Mouse (Mus musculus) intestine, embryonic 16.5 days (tissue): ENCODE results near the gene Arhgef17. TPM values are rescaled to one million over a fixed set of nuclear protein-coding genes. Genes with fewer than 3 reads are reported as not detected.

Source experiments
- ATAC-seq: fragments of 200-750 bp; cut with Nextera tagmentation; 2 replicates; pipeline ENCODE4 v1.8.0; 2017; ENCODE audit warnings: moderate TSS enrichment, moderate library complexity
- H3K27ac ChIP-seq: fragments of 300-500 bp; sonication (generic); 2 replicates; pipeline ENCODE4 v1.5.1; 2014; ENCODE audit warnings: mild to moderate bottlenecking, low read length
- H3K27me3 ChIP-seq: fragments of 300-500 bp; sonication (generic); replicated peaks from 2 replicates; pipeline ENCODE4 v1.6.1; 2014; ENCODE audit warnings: low read length, control low read depth, mixed read lengths; ENCODE audit not compliant: control insufficient read depth, insufficient read depth
- H3K36me3 ChIP-seq: fragments of 300-500 bp; sonication (generic); 2 replicates; pipeline ENCODE4 v1.6.1; 2014; ENCODE audit warnings: low read length, control low read depth; ENCODE audit not compliant: control insufficient read depth, insufficient read depth
- H3K4me1 ChIP-seq: fragments of 300-500 bp; sonication (generic); 2 replicates; pipeline ENCODE4 v1.6.1; 2014; ENCODE audit warnings: low read length, control low read depth, mixed read lengths; ENCODE audit not compliant: control insufficient read depth, insufficient read depth
- H3K4me2 ChIP-seq: fragments of 300-500 bp; sonication (generic); 2 replicates; pipeline ENCODE4 v1.6.1; 2014; ENCODE audit warnings: low read depth, low read length, control low read depth
- H3K4me3 ChIP-seq: fragments of 300-500 bp; sonication (generic); 2 replicates; pipeline ENCODE4 v1.5.1; 2014; ENCODE audit warnings: mild to moderate bottlenecking, low read length
- H3K9ac ChIP-seq: fragments of 300-500 bp; sonication (generic); 2 replicates; pipeline ENCODE4 v1.6.1; 2014; ENCODE audit warnings: low read depth, low read length
- H3K9me3 ChIP-seq: fragments of 300-500 bp; sonication (generic); 2 replicates; pipeline ENCODE4 v1.6.1; 2016; ENCODE audit warnings: low read length, control low read depth; ENCODE audit not compliant: control insufficient read depth
- WGBS: fragments of 180-500 bp; shearing (Covaris S2); extraction: QIAGEN DNeasy Blood & Tissue Kit; methylation state at CpG from one replicate; pipeline ENCODE4 v1.1.7; 2014; 5-methylcytosine and 5-hydroxymethylcytosine counted together
- polyA plus RNA-seq: library from polyadenylated mRNA; unstranded; fragments of >200 nt; fragmentation: Nextera tagmentation; extraction: Ambion mirVana; gene quantifications from 2 replicates; pipeline ENCODE4 v1.2.1, GENCODE M21; 2015

Gene Arhgef17
- polyA plus RNA-seq, 1 experiment from 2014 or later: 4.1 TPM

DNA sequence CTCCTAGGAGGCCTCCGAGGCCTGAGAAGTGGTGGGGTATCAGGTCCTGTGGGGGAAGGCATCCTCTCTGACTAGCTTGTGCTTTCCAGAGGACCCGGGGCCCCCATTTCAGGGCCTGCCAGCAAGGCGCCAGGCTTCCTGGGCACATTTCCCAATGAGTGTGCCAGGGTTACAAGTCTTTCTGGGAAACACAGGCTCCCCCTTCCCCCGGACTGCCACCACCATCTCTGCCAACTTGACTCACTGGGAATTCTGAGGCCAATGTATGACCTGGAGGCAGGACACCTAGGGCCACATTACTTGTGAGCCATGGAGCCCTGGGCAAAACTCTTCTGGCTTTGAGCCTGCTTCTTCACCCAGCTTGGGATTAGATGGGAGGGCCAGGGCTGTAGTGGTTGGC, 9.0 kb downstream of the Arhgef17 start:
- peaks cover 72% of the 10 kb centered on the region for H3K4me1 ChIP-seq
- no peak overlapping the region for H3K4me3 ChIP-seq
- WGBS: 90% methylated on average over 4 of the region's 4 CpGs
- no peak overlapping the region for H3K4me2 ChIP-seq
- ATAC-seq: no peak
- no peaks in the 10 kb centered on the region for H3K9me3 ChIP-seq
- H3K27ac ChIP-seq: no peak overlapping the region
- H3K9ac ChIP-seq: no peak overlapping the region
- no peaks in the 10 kb centered on the region for H3K36me3 ChIP-seq
- H3K27me3 ChIP-seq: no peaks in the 10 kb centered on the region

DNA sequence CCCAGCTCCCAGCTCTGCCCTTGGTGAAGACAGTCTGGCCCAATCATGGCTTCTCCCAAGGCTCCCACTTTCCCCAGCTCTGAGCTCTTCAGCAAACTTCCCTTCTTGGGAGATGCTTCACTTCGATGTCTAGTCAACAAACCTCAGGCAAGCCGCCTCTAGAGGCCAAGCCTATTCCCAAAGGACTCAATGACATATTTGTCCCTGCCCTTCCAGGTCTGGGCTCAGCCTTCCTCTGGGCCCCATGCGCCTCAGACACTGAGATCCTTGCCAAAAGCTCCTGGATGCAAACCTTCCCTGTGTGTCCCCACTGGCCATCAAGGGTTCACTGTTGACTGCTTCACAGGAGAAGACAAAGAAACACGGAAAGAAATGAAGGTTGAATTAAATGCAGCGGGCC, 10.6 kb downstream of the Arhgef17 start:
- Histone ChIP-seq H3K27ac (no peak overlapping the region), H3K9me3 (no peaks in the 10 kb centered on the region), H3K4me2 (no peak overlapping the region), H3K27me3 (no peaks in the 10 kb centered on the region), H3K4me3 (no peak overlapping the region), H3K36me3 (no peaks in the 10 kb centered on the region; the same call in 1 of the 2 replicates), H3K4me1 (peaks cover 70% of the 10 kb centered on the region), H3K9ac (no peak overlapping the region)
- 89% methylated on average over 5 of the region's 5 CpGs for WGBS
- ATAC-seq: no peak

DNA sequence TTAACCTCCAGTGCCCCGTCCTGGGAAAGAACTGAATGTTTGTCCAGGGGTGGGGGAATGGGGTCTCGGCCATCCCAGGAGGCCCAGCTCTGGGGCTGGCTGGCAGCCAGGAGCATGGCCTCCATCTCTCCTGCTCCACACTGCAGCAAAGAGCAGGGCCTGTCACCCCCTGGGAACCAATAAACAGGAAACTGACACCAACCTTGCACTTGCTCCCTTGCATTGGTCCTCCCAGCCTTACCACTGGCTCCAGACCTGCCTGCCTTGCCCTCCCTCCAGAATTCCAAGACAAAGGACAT, 12.1 kb downstream of the Arhgef17 start:
- peak; percentile 47 for ATAC-seq
- Histone ChIP-seq H3K9me3 (no peaks in the 10 kb centered on the region), H3K4me2 (peak overlapping the region; percentile 9; the same call in 1 of the 2 replicates), H3K4me3 (no peak overlapping the region), H3K4me1 (peaks cover 60% of the 10 kb centered on the region), H3K27me3 (no peaks in the 10 kb centered on the region), H3K36me3 (no peaks in the 10 kb centered on the region; the same call in 1 of the 2 replicates), H3K27ac (peak overlapping the region; percentile 67), H3K9ac (peak overlapping the region; percentile 59)
- WGBS: 5% methylated on average over 2 of the region's 2 CpGs

DNA sequence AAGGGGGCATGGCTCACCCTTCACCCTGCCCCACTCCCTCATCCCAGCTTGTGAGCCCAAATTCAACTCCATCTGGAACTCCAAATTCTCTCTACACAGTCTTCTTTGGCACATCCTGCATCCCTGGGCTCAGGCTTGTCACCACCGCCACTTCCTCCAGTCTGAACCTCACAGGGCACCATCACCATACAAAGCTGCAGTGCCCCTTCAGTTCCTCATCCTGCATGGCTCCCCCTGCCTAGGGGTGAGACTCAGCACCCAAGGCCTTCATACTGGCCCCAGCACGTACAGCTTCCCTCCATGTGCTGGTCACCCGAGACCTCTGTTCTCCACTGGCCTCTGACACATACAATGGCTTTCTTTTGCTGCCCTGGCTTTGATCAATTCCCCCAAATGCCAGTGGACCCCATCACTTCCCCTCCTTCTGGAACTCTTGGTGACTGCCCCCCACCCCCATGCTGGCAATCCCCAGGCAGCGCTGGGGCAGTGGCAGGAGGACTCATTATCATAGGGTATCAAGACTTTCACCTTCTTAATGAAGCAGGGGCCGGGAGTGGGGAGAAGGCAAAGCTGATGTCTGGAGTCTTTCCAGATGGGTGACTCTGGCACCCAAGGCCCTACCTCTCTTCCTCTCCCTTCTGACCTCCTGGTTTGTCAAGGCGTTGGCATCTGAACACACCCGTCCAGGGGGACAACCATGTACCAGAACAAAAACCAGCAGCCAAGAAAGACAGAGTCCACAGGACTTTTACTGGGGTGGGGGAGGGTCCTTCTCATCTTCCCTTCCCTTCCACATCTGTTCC, 12.7 kb downstream of the Arhgef17 start:
- WGBS: 44% methylated on average over 7 of the region's 7 CpGs
- peak overlapping the region; percentile 67 for H3K27ac ChIP-seq
- H3K27me3 ChIP-seq: no peaks in the 10 kb centered on the region
- H3K9ac ChIP-seq: peak overlapping the region; percentile 59
- H3K4me1 ChIP-seq: peaks cover 55% of the 10 kb centered on the region
- H3K36me3 ChIP-seq: no peaks in the 10 kb centered on the region; the same call in 1 of the 2 replicates
- H3K9me3 ChIP-seq: no peaks in the 10 kb centered on the region
- H3K4me3 ChIP-seq: no peak overlapping the region
- ATAC-seq: no peak
- peak overlapping the region; percentile 9; the same call in 1 of the 2 replicates for H3K4me2 ChIP-seq

DNA sequence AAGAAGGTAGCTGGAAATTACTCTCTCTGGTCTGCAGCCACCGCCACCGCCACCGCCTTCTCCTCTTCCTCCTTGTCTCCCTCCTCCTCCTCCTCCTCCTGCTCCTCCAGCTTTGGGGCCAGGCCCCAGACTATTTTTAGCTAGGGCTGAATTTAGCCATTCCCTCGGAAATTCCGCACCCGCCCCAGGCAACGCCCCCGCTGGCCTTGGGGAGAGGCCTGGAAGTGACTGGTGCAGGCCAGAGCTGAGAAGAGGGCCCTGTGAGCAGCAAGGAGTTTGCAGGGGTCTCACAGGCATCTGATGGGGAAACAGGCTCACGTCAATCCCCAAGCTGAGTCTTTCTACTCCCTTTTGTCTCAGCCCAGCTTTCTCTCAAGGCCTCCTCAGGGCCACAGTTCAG, 13.7 kb downstream of the Arhgef17 start:
- Histone ChIP-seq H3K4me2 (peak overlapping the region; percentile 37), H3K4me3 (no peak overlapping the region), H3K27me3 (no peaks in the 10 kb centered on the region), H3K36me3 (no peaks in the 10 kb centered on the region; the same call in 1 of the 2 replicates), H3K27ac (peak overlapping the region; percentile 67), H3K9me3 (no peaks in the 10 kb centered on the region), H3K9ac (peak overlapping the region; percentile 59), H3K4me1 (peaks cover 57% of the 10 kb centered on the region)
- peak; percentile 41; the same call in 1 of the 2 replicates for ATAC-seq
- 34% methylated on average over 9 of the region's 9 CpGs for WGBS

DNA sequence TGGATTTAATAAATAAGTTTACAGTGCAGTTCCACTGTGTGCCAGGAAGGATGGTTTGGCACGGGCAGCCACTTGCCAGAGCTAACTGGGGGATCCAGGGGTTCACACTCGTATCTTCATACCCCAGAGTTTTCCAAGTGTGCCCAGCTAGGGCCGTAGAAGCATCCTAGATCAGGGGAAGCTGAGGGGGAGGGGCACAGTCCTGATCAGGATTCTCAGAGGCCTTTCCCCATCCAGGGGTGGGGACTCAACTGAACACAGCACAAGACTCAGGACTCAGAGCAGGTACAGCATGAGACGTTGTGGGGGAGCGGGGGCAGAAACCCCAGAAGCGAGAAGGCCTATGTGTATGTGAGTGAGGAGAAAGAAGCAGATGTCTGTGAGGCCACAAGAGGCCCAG, 14.2 kb downstream of the Arhgef17 start:
- H3K9me3 ChIP-seq: no peaks in the 10 kb centered on the region
- WGBS: 50% methylated on average over 6 of the region's 6 CpGs
- ATAC-seq: peak; percentile 24; the same call in 1 of the 2 replicates
- peak overlapping the region; percentile 59 for H3K9ac ChIP-seq
- peak overlapping the region; percentile 67 for H3K27ac ChIP-seq
- peaks cover 54% of the 10 kb centered on the region for H3K4me1 ChIP-seq
- H3K36me3 ChIP-seq: no peaks in the 10 kb centered on the region; the same call in 1 of the 2 replicates
- H3K4me2 ChIP-seq: 0 out of 2 replicates have a peak overlapping the region, but pooled peaks have one; percentile 37
- H3K27me3 ChIP-seq: no peaks in the 10 kb centered on the region
- no peak overlapping the region for H3K4me3 ChIP-seq

DNA sequence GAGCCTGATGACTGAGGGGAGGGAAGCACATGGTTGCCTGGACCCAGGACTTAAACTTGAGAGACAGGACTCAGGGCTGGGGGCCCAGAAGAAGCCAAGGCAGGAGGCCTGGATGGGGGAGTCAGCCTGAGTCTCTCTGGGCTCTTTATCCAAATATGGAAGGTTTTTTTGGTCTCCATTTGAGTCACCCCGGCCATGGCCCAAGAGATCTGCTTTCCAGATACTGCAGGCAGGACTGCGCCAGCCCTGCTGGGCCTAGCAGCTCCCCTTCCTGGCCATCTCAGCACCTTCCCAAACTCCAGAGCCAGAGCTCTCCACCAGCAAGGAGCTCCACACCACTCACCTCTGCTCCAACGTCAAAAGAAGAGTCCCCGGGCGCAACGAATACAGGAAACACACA, 15.4 kb downstream of the Arhgef17 start:
- Histone ChIP-seq H3K4me3 (no peak overlapping the region), H3K4me2 (no peak overlapping the region), H3K36me3 (no peaks in the 10 kb centered on the region; the same call in 1 of the 2 replicates), H3K27ac (peak overlapping the region; percentile 10; the same call in 1 of the 2 replicates), H3K9me3 (no peaks in the 10 kb centered on the region), H3K9ac (peak overlapping the region; percentile 12), H3K4me1 (peaks cover 58% of the 10 kb centered on the region), H3K27me3 (no peaks in the 10 kb centered on the region)
- no peak for ATAC-seq
- 67% methylated on average over 6 of the region's 6 CpGs for WGBS

DNA sequence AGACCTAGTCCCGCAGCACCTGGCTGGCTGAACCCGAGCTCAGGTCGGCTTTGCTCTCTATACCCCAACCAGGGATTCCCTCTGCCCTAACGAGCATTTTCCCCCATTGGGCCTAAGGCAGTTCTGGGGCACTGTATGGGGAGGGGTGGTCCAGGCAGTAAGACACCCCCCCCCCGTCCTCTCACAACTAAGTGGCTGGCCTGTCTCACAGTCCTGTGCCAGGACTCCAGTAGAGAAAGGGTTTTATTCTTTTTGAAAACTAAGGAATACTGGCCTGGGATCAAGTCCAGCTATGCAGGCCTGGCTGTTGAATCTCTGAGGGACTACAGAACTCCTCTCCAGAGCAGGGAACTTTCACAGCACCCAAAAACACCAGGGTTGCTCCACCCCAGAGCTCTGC, 16.7 kb downstream of the Arhgef17 start:
- Histone ChIP-seq H3K27ac (no peak overlapping the region; the same call in 1 of the 2 replicates), H3K9ac (no peak overlapping the region)
- WGBS: 86% methylated on average over 5 of the region's 5 CpGs

DNA sequence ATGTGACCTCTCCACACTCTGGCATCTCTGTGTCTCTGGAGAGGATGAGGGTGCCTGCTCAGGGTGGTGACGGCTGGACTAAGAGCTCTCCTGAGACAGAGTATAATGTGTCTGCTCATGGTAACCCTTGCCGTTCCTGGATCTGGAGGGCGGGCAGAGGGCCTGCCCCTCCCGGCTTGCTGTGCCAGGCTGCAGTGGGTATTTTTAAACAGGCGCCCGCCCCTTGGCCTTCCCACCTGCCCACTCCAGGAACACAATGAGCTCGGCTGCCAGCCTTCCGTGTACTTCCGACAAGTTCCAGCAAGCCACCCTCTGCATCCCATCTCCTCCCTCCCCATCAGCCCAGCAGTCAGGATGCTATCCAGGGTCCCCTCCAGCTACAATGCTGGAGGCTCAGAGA, 20.1 kb downstream of the Arhgef17 start:
- H3K9ac ChIP-seq: peak overlapping the region; percentile 35; the same call in 1 of the 2 replicates
- no peak overlapping the region for H3K4me3 ChIP-seq
- no peak overlapping the region for H3K4me2 ChIP-seq
- H3K27me3 ChIP-seq: no peaks in the 10 kb centered on the region
- H3K9me3 ChIP-seq: no peaks in the 10 kb centered on the region
- peaks cover 52% of the 10 kb centered on the region for H3K4me1 ChIP-seq
- no peak for ATAC-seq
- peaks cover 4% of the 10 kb centered on the region for H3K36me3 ChIP-seq
- peak overlapping the region; percentile 47 for H3K27ac ChIP-seq
- WGBS: 39% methylated on average over 9 of the region's 9 CpGs

More for the DNA sequence above, 16.7 kb downstream of the Arhgef17 start:
- Histone ChIP-seq H3K9me3 (no peaks in the 10 kb centered on the region), H3K27me3 (no peaks in the 10 kb centered on the region), H3K4me1 (peaks cover 64% of the 10 kb centered on the region), H3K4me3 (no peak overlapping the region), H3K4me2 (no peak overlapping the region), H3K36me3 (no peaks in the 10 kb centered on the region; the same call in 1 of the 2 replicates)
- no peak for ATAC-seq
